Mouse (Mus musculus) large intestine, adult 2 months (tissue): Measurements from ENCODE around the gene Mfrp. TPM values are rescaled to one million over a fixed set of nuclear protein-coding genes. Genes with fewer than 3 reads are reported as not detected.
"Not testable (repeated sequence)": the region's sequence is repeated elsewhere in the genome, so short reads cannot be mapped to it uniquely, and the experiment has no call there.

ENCODE experiments used
- DNase-seq: peaks from one replicate; pipeline ENCODE4 v3.0.0-alpha.2; 2012; ENCODE audit warnings: low read depth, low spot score
- WGBS: fragments of 180-500 bp; shearing (Covaris S2); methylation state at CpG from one replicate; pipeline ENCODE4 v1.1.7; 2018; 5-methylcytosine and 5-hydroxymethylcytosine counted together
- polyA plus RNA-seq: library from polyadenylated mRNA; depleted of rRNA; stranded (reverse); fragments of >200 nt; gene quantifications from 2 replicates; pipeline ENCODE4 v1.2.3, GENCODE M21; 2012

Gene Mfrp
- polyA plus RNA-seq, 1 experiment: not detected

GRCm38 (mm10) chr9:44094737-44095136 lies 6.8 kb upstream of the Mfrp start:
- WGBS: 90% methylated on average over 3 of the region's 3 CpGs

GRCm38 (mm10) chr9:44095781-44096180 lies 5.7 kb upstream of the Mfrp start:
- WGBS: 90% methylated on average over 9 of the region's 9 CpGs
- DNase-seq: no peak

More at GRCm38 (mm10) chr9:44094737-44095136, 6.8 kb upstream of the Mfrp start:
- DNase-seq: no peak

GRCm38 (mm10) chr9:44096536-44096935 lies 5.0 kb upstream of the Mfrp start:
- no peak for DNase-seq
- 47% methylated on average over 9 of the region's 9 CpGs for WGBS

GRCm38 (mm10) chr9:44104881-44105280 lies 3.4 kb downstream of the Mfrp start:
- DNase-seq: no peak
- 90% methylated on average over 7 of the region's 7 CpGs for WGBS

GRCm38 (mm10) chr9:44105781-44106180 lies 4.3 kb downstream of the Mfrp start:
- 81% methylated on average over 10 of the region's 10 CpGs for WGBS
- no peak for DNase-seq

GRCm38 (mm10) chr9:44106182-44106581 lies 4.7 kb downstream of the Mfrp start:
- no peak for DNase-seq
- 84% methylated on average over 7 of the region's 7 CpGs for WGBS

GRCm38 (mm10) chr9:44106596-44106995 lies 5.1 kb downstream of the Mfrp start:
- WGBS: 79% methylated on average over 4 of the region's 4 CpGs

GRCm38 (mm10) chr9:44107110-44107509 lies 5.6 kb downstream of the Mfrp start, which contains the start of gene C1qtnf5:
C1qtnf5 (plus strand) TSS chr9:44107245.
- WGBS: 65% methylated on average over 8 of the region's 8 CpGs
- no peak for DNase-seq

More at GRCm38 (mm10) chr9:44106596-44106995, 5.1 kb downstream of the Mfrp start:
- DNase-seq: no peak

GRCm38 (mm10) chr9:44107557-44108179 lies 6.1 kb downstream of the Mfrp start:
- DNase-seq: no peak
- WGBS: 58% methylated on average over 25 of the region's 25 CpGs

- DNase-seq: no peak
- WGBS: 80% methylated on average over 31 of the region's 31 CpGs
Measured at GRCm38 (mm10) chr9:44108269-44109055, 6.9 kb downstream of the Mfrp start.

- no peak for DNase-seq
- WGBS: 23% methylated on average over 9 of the region's 9 CpGs
Measured at GRCm38 (mm10) chr9:44109360-44110095, 8.0 kb downstream of the Mfrp start.

- WGBS: 44% methylated on average over 10 of the region's 12 CpGs
- not testable (repeated sequence) for DNase-seq
Measured at GRCm38 (mm10) chr9:44111909-44112308, 10.4 kb downstream of the Mfrp start.

- peak; percentile 95 for DNase-seq
- under 1% methylated on average over 50 of the region's 51 CpGs for WGBS
Measured at GRCm38 (mm10) chr9:44113105-44113789, 11.7 kb downstream of the Mfrp start, which contains the start of the genes Gm49380 and Rnf26. Gm49380 (minus strand) TSS chr9:44113500. Rnf26 (minus strand) TSS chr9:44113517.

- 56% methylated on average over 2 of the region's 2 CpGs for WGBS
- DNase-seq: no peak
Measured at GRCm38 (mm10) chr9:44114453-44114852, 12.9 kb downstream of the Mfrp start.

GRCm38 (mm10) chr9:44115599-44115998 lies 14.1 kb downstream of the Mfrp start:
- DNase-seq: no peak
- WGBS: 89% methylated on average over 9 of the region's 9 CpGs

- 96% methylated on average over 4 of the region's 4 CpGs for WGBS
Measured at GRCm38 (mm10) chr9:44116182-44116581, 14.7 kb downstream of the Mfrp start.

GRCm38 (mm10) chr9:44119011-44119410 lies 17.5 kb downstream of the Mfrp start:
- 62% methylated on average over 5 of the region's 5 CpGs for WGBS
- no peak for DNase-seq

More at GRCm38 (mm10) chr9:44116182-44116581, 14.7 kb downstream of the Mfrp start:
- no peak for DNase-seq

- DNase-seq: no peak
- WGBS: 73% methylated on average over 8 of the region's 8 CpGs
Measured at GRCm38 (mm10) chr9:44119948-44120465, 18.5 kb downstream of the Mfrp start.

GRCm38 (mm10) chr9:44124317-44124716 lies 22.8 kb downstream of the Mfrp start:
- DNase-seq: no peak
- WGBS: 56% methylated on average over 6 of the region's 6 CpGs
